Mouse (Mus musculus): ENCODE measurements around the gene Supt4a. TPM values are rescaled to one million over a fixed set of nuclear protein-coding genes. Genes with fewer than 3 reads are reported as not detected.

Supt4a gene
- polyA plus RNA-seq, 1 experiment, result 43.3 TPM

GRCm38 (mm10) chr11:87768745-87769144 is 31.4 kb downstream of the Supt4a start:
- H3K27ac ChIP-seq (ENCODE audit: insufficient read depth, low read depth, low read length), result no peak overlapping the region
- H3K4me3 ChIP-seq (ENCODE audit: low read depth, low read length), result no peak overlapping the region
- H3K4me1 ChIP-seq (ENCODE audit: control insufficient read depth, insufficient read depth, insufficient read length, low read length), result 0 out of 2 replicates have a peak, but pooled peaks cover 3% of the 10 kb centered on the region
- TF ChIP-seq POLR2A (IDR thresholded peaks at IDR 0.05; ENCODE audit: low read depth, low read length) (no peak), CTCF (IDR thresholded peaks at IDR 0.05; ENCODE audit: extremely low read depth, insufficient read length, insufficient replicate concordance, low read depth, low read length) (no peak)
- no peaks in the 10 kb centered on the region for H3K36me3 ChIP-seq (ENCODE audit: control insufficient read depth, insufficient read depth, low read length)
- WGBS, result 90% methylated on average over 4 of the region's 4 CpGs
- H3K27me3 ChIP-seq (ENCODE audit: control insufficient read depth, insufficient read depth, low read length), result peaks cover 14% of the 10 kb centered on the region

- Histone ChIP-seq H3K36me3 (ENCODE audit: control insufficient read depth, insufficient read depth, low read length) (no peaks in the 10 kb centered on the region), H3K4me1 (ENCODE audit: control insufficient read depth, insufficient read depth, insufficient read length, low read length) (no peaks in the 10 kb centered on the region), H3K27me3 (ENCODE audit: control insufficient read depth, insufficient read depth, low read length) (no peaks in the 10 kb centered on the region), H3K27ac (ENCODE audit: insufficient read depth, low read depth, low read length) (no peak overlapping the region), H3K4me3 (ENCODE audit: low read depth, low read length) (no peak overlapping the region)
- WGBS, result 50% methylated on average over 3 of the region's 3 CpGs
- TF ChIP-seq CTCF (IDR thresholded peaks at IDR 0.05; ENCODE audit: extremely low read depth, insufficient read length, insufficient replicate concordance, low read depth, low read length) (peak; percentile 95; the same call in 1 of the 2 replicates), POLR2A (IDR thresholded peaks at IDR 0.05; ENCODE audit: low read depth, low read length) (no peak)
Observed at GRCm38 (mm10) chr11:87770989-87771388, 33.6 kb downstream of the Supt4a start.

GRCm38 (mm10) chr11:87772354-87772753 is 35.0 kb downstream of the Supt4a start:
- H3K27me3 ChIP-seq (ENCODE audit: control insufficient read depth, insufficient read depth, low read length), result no peaks in the 10 kb centered on the region
- no peak for TF ChIP-seq POLR2A (IDR thresholded peaks at IDR 0.05; ENCODE audit: low read depth, low read length)
- TF ChIP-seq CTCF (IDR thresholded peaks at IDR 0.05; ENCODE audit: extremely low read depth, insufficient read length, insufficient replicate concordance, low read depth, low read length), result no peak
- H3K36me3 ChIP-seq (ENCODE audit: control insufficient read depth, insufficient read depth, low read length), result no peaks in the 10 kb centered on the region
- H3K4me3 ChIP-seq (ENCODE audit: low read depth, low read length), result no peak overlapping the region
- no peaks in the 10 kb centered on the region for H3K4me1 ChIP-seq (ENCODE audit: control insufficient read depth, insufficient read depth, insufficient read length, low read length)
- 83% methylated on average over 3 of the region's 3 CpGs for WGBS
- H3K27ac ChIP-seq (ENCODE audit: insufficient read depth, low read depth, low read length), result no peak overlapping the region

- H3K36me3 ChIP-seq (ENCODE audit: control insufficient read depth, insufficient read depth, low read length), result no peaks in the 10 kb centered on the region
- H3K27me3 ChIP-seq (ENCODE audit: control insufficient read depth, insufficient read depth, low read length), result peaks cover 9% of the 10 kb centered on the region; the same call in 1 of the 2 replicates
- TF ChIP-seq POLR2A (IDR thresholded peaks at IDR 0.05; ENCODE audit: low read depth, low read length) (no peak), CTCF (IDR thresholded peaks at IDR 0.05; ENCODE audit: extremely low read depth, insufficient read length, insufficient replicate concordance, low read depth, low read length) (no peak)
- H3K4me1 ChIP-seq (ENCODE audit: control insufficient read depth, insufficient read depth, insufficient read length, low read length), result peaks cover 8% of the 10 kb centered on the region
- 28% methylated on average over 32 of the region's 32 CpGs for WGBS
- peak overlapping the region; percentile 48 for H3K4me3 ChIP-seq (ENCODE audit: low read depth, low read length)
- H3K27ac ChIP-seq (ENCODE audit: insufficient read depth, low read depth, low read length), result no peak overlapping the region
Observed at GRCm38 (mm10) chr11:87778100-87778765, 40.9 kb downstream of the Supt4a start.

- Histone ChIP-seq H3K27me3 (ENCODE audit: control insufficient read depth, insufficient read depth, low read length) (peaks cover 9% of the 10 kb centered on the region; the same call in 1 of the 2 replicates), H3K27ac (ENCODE audit: insufficient read depth, low read depth, low read length) (no peak overlapping the region), H3K36me3 (ENCODE audit: control insufficient read depth, insufficient read depth, low read length) (no peaks in the 10 kb centered on the region), H3K4me3 (ENCODE audit: low read depth, low read length) (peak overlapping the region; percentile 48), H3K4me1 (ENCODE audit: control insufficient read depth, insufficient read depth, insufficient read length, low read length) (peaks cover 8% of the 10 kb centered on the region)
- WGBS, result 38% methylated on average over 12 of the region's 12 CpGs
- TF ChIP-seq CTCF (IDR thresholded peaks at IDR 0.05; ENCODE audit: extremely low read depth, insufficient read length, insufficient replicate concordance, low read depth, low read length) (no peak), POLR2A (IDR thresholded peaks at IDR 0.05; ENCODE audit: low read depth, low read length) (no peak)
Observed at GRCm38 (mm10) chr11:87778915-87779314, 41.6 kb downstream of the Supt4a start.

GRCm38 (mm10) chr11:87779392-87779791 is 42.0 kb downstream of the Supt4a start:
- WGBS, result 76% methylated on average over 4 of the region's 4 CpGs
- peaks cover 9% of the 10 kb centered on the region; the same call in 1 of the 2 replicates for H3K27me3 ChIP-seq (ENCODE audit: control insufficient read depth, insufficient read depth, low read length)
- no peak overlapping the region for H3K4me3 ChIP-seq (ENCODE audit: low read depth, low read length)
- H3K36me3 ChIP-seq (ENCODE audit: control insufficient read depth, insufficient read depth, low read length), result no peaks in the 10 kb centered on the region
- TF ChIP-seq POLR2A (IDR thresholded peaks at IDR 0.05; ENCODE audit: low read depth, low read length) (no peak), CTCF (IDR thresholded peaks at IDR 0.05; ENCODE audit: extremely low read depth, insufficient read length, insufficient replicate concordance, low read depth, low read length) (no peak)
- H3K27ac ChIP-seq (ENCODE audit: insufficient read depth, low read depth, low read length), result no peak overlapping the region
- peaks cover 8% of the 10 kb centered on the region for H3K4me1 ChIP-seq (ENCODE audit: control insufficient read depth, insufficient read depth, insufficient read length, low read length)

- TF ChIP-seq POLR2A (IDR thresholded peaks at IDR 0.05; ENCODE audit: low read depth, low read length) (no peak), CTCF (IDR thresholded peaks at IDR 0.05; ENCODE audit: extremely low read depth, insufficient read length, insufficient replicate concordance, low read depth, low read length) (no peak)
- Histone ChIP-seq H3K4me3 (ENCODE audit: low read depth, low read length) (no peak overlapping the region), H3K36me3 (ENCODE audit: control insufficient read depth, insufficient read depth, low read length) (no peaks in the 10 kb centered on the region), H3K4me1 (ENCODE audit: control insufficient read depth, insufficient read depth, insufficient read length, low read length) (peaks cover 8% of the 10 kb centered on the region), H3K27me3 (ENCODE audit: control insufficient read depth, insufficient read depth, low read length) (peaks cover 9% of the 10 kb centered on the region; the same call in 1 of the 2 replicates), H3K27ac (ENCODE audit: insufficient read depth, low read depth, low read length) (no peak overlapping the region)
- WGBS, result 85% methylated on average over 8 of the region's 8 CpGs
Observed at GRCm38 (mm10) chr11:87780130-87780529, 42.8 kb downstream of the Supt4a start.
